Mouse (Mus musculus) embryonic facial prominence, embryonic 12.5 days (tissue): ENCODE results near the gene Rmi2. TPM values are rescaled to one million over a fixed set of nuclear protein-coding genes. Genes with fewer than 3 reads are reported as not detected.

Experiments used
- ATAC-seq: fragments of 200-750 bp; cut with Nextera tagmentation; 2 replicates; pipeline ENCODE4 v1.8.0; 2017; ENCODE audit not compliant: insufficient number of reproducible peaks, insufficient read depth, low FRiP score, low TSS enrichment
- H3K27ac ChIP-seq: fragments of 300-500 bp; sonication (generic); 2 replicates; pipeline ENCODE4 v1.5.1; 2016; ENCODE audit warnings: mild to moderate bottlenecking
- H3K27me3 ChIP-seq: fragments of 300-500 bp; sonication (generic); 2 replicates; pipeline ENCODE4 v1.6.1; 2016; ENCODE audit warnings: mild to moderate bottlenecking, moderate library complexity
- H3K36me3 ChIP-seq: fragments of 300-500 bp; sonication (generic); 2 replicates; pipeline ENCODE4 v1.6.1; 2016; ENCODE audit warnings: mild to moderate bottlenecking
- H3K4me1 ChIP-seq: fragments of 300-500 bp; sonication (generic); 2 replicates; pipeline ENCODE4 v1.6.1; 2016
- H3K4me2 ChIP-seq: fragments of 300-500 bp; sonication (generic); replicated peaks from 2 replicates; pipeline ENCODE4 v1.6.1; 2016; ENCODE audit warnings: mild to moderate bottlenecking, moderate library complexity
- H3K4me3 ChIP-seq: fragments of 300-500 bp; sonication (generic); 2 replicates; pipeline ENCODE4 v1.5.1; 2016; ENCODE audit warnings: mild to moderate bottlenecking
- H3K9ac ChIP-seq: fragments of 300-500 bp; sonication (generic); 2 replicates; pipeline ENCODE4 v1.6.1; 2016; ENCODE audit warnings: mild to moderate bottlenecking, moderate library complexity
- H3K9me3 ChIP-seq: fragments of 300-500 bp; sonication (generic); 2 replicates; pipeline ENCODE4 v1.6.1; 2016; ENCODE audit warnings: mild to moderate bottlenecking, moderate library complexity
- WGBS: fragments of 180-500 bp; shearing (Covaris S2); methylation state at CpG from one replicate; pipeline ENCODE4 v1.1.7; 2016; 5-methylcytosine and 5-hydroxymethylcytosine counted together
- polyA plus RNA-seq: library from polyadenylated mRNA; unstranded; fragments of >200 nt; fragmentation: Nextera tagmentation; extraction: Ambion mirVana; gene quantifications from 2 replicates; pipeline ENCODE4 v1.2.1, GENCODE M21; 2016

Rmi2 gene
- polyA plus RNA-seq, 1 experiment from 2014 or later = 4.6 TPM

DNA sequence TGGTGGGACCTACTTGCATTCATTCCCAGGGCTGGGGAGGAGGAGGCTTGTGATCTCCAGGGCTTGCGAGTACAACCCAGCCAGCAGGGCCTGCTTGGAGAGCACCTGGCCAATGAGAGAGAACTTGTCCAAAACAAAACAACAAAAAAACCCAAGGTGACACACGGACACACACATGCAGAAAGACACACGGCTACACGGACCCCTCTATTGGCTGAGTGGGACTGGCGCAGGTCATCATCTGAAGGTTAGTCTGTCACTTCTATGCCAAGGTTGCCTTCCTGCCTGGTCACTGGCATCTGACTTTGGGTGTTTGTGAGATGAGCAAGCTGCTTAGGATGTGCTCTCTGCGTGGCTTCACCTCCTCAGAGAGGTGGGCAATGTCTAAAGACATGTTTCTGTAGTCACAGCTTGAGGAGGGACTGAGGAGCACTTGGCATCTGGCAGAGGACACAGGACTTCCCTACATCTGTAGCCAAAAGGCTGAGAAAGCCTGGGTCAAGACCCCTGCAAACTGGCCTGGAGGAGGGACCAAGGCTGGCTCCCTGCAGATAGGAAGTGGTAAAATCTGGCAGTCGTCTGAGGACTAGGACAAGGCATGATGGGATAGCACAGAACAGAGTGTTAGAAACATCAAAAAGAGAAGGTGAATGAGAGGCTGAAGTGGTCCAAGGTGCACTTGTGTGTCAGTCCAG lies 6.9 kb upstream of the Rmi2 start:
- Histone ChIP-seq H3K4me1 (peaks cover 5% of the 10 kb centered on the region; the same call in 1 of the 2 replicates), H3K9me3 (no peaks in the 10 kb centered on the region), H3K4me3 (no peak overlapping the region), H3K27me3 (no peaks in the 10 kb centered on the region), H3K9ac (no peak overlapping the region), H3K27ac (no peak overlapping the region), H3K36me3 (no peaks in the 10 kb centered on the region), H3K4me2 (no peak overlapping the region)
- no peak for ATAC-seq
- WGBS = 81% methylated on average over 7 of the region's 7 CpGs

DNA sequence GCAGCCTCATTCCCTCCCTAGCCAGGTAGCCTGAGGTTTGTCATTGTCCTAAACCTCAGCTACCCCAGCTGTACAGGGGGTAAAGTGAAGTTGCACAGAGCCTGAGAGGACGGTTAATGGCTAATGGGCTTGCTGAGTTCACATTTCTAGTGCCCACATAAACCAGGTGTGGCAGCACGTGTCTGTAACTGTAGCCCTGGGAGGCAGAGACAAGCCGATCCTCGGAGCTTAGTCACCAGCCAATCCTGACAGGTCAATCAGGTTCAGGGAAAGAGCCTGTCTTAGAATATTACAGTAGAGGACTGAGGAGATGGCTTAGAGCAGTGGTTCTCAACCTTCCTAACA lies 6.4 kb upstream of the Rmi2 start:
- ATAC-seq = no peak
- H3K36me3 ChIP-seq = no peaks in the 10 kb centered on the region
- 71% methylated on average over 4 of the region's 4 CpGs for WGBS

DNA sequence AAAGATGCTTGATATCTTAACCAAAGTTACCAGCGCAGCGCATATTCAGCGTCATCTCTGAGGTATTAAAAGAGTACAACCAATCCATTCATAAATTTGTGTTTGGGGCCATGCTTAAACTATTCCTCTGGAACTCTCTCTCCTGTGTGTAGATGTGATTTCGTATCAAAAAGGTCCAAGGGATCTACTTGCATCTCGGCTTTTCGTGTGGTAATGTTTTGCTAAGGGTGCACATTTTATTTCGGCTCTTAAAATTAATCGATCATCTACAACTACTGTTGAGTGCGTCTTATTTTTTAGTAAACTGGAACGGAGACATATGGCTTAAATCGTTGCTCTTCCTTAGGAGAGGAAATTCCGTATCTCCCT lies 333 bp upstream of the Rmi2 start:
- 0 out of 2 replicates have a peak, but pooled peaks cover 2% of the 10 kb centered on the region for H3K36me3 ChIP-seq
- peak overlapping the region; percentile 85; the same call in 1 of the 2 replicates for H3K27ac ChIP-seq
- H3K4me3 ChIP-seq = peak overlapping the region; percentile 80
- H3K9me3 ChIP-seq = no peaks in the 10 kb centered on the region
- WGBS = 8% methylated on average over 12 of the region's 12 CpGs
- H3K9ac ChIP-seq = peak overlapping the region; percentile 27; the same call in 1 of the 2 replicates
- peak overlapping the region; percentile 81 for H3K4me2 ChIP-seq
- peaks cover 39% of the 10 kb centered on the region for H3K4me1 ChIP-seq
- no peak for ATAC-seq
- no peaks in the 10 kb centered on the region for H3K27me3 ChIP-seq

More for the DNA sequence above, 6.4 kb upstream of the Rmi2 start:
- H3K27me3 ChIP-seq = no peaks in the 10 kb centered on the region
- no peak overlapping the region for H3K9ac ChIP-seq
- H3K9me3 ChIP-seq = no peaks in the 10 kb centered on the region
- no peak overlapping the region for H3K4me3 ChIP-seq
- H3K4me2 ChIP-seq = no peak overlapping the region
- H3K4me1 ChIP-seq = peaks cover 5% of the 10 kb centered on the region; the same call in 1 of the 2 replicates
- no peak overlapping the region for H3K27ac ChIP-seq

DNA sequence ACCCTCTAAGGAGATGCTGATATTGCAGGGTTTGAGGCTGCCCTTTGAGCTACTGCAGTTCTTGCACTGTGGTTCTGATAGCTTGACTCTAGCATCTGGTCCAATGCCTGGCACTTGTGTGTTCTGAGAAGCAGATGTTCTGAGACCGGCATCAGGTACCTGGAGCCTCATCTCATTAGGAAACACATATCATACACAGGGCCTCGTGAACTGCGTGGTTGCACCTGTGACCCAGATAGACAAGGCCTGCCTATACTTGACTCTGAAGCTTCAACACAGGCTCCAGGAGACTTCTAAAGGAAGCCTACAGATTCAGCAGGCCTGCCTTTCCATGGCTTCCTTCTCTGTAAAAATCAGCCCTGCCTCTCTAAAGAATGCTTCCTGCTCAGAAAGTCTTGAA lies 1.5 kb downstream of the Rmi2 start:
- WGBS = 93% methylated on average over 3 of the region's 3 CpGs
- no peak for ATAC-seq
- Histone ChIP-seq H3K4me3 (no peak overlapping the region), H3K9ac (no peak overlapping the region), H3K36me3 (peaks cover 6% of the 10 kb centered on the region; the same call in 1 of the 2 replicates), H3K27me3 (no peaks in the 10 kb centered on the region), H3K9me3 (no peaks in the 10 kb centered on the region), H3K4me1 (peaks cover 44% of the 10 kb centered on the region), H3K27ac (no peak overlapping the region), H3K4me2 (no peak overlapping the region)

DNA sequence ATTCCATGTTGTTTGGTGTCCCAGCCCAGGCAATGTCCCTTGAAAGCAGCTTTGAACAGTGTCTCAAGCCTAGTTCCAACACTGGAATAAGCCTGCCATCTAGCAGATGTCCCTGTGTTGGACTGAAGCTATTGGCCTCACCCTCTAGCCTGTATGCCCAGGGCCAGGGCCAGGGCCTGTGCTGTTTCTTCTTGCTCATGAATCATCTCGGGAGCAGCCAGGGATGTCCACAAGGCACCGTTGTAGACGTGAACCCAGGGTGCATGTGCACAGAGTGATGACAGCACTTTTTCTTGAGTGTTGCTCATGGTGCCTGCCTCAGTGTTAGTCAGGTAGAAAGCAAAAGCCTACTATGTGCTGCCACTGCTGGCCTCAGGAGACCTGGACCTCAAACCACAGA lies 2.4 kb downstream of the Rmi2 start:
- ATAC-seq = no peak
- WGBS = 86% methylated on average over 3 of the region's 3 CpGs
- H3K27me3 ChIP-seq = no peaks in the 10 kb centered on the region
- no peak overlapping the region for H3K4me2 ChIP-seq
- H3K36me3 ChIP-seq = peaks cover 6% of the 10 kb centered on the region; the same call in 1 of the 2 replicates
- H3K27ac ChIP-seq = no peak overlapping the region
- no peak overlapping the region for H3K9ac ChIP-seq
- H3K4me1 ChIP-seq = peaks cover 44% of the 10 kb centered on the region
- no peak overlapping the region for H3K4me3 ChIP-seq
- H3K9me3 ChIP-seq = no peaks in the 10 kb centered on the region

DNA sequence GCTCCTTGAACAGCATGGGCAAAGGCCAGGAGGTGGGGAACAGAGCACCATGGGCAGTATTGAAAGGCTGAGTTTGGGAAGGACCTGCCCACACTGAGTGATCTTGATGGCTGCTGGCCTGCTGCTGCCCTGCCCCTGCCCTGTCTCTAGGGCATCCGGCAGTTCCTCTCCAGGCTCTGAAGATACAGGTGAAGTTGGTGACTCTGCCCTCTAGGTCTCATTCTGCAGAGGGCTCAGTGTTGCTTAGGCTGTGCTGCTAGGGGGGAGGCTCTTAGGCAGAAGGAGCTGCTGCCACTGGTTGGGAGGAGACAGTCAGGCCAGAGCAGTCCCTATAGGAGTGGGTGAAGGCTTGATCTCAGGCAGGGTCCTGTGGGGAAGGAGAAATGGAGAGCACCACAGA lies 3.0 kb downstream of the Rmi2 start:
- Histone ChIP-seq H3K36me3 (peaks cover 6% of the 10 kb centered on the region; the same call in 1 of the 2 replicates), H3K27ac (peak overlapping the region; percentile 37; the same call in 1 of the 2 replicates), H3K4me2 (no peak overlapping the region; the same call in 1 of the 2 replicates), H3K9ac (no peak overlapping the region; the same call in 1 of the 2 replicates), H3K9me3 (no peaks in the 10 kb centered on the region), H3K4me3 (no peak overlapping the region), H3K27me3 (no peaks in the 10 kb centered on the region), H3K4me1 (peaks cover 44% of the 10 kb centered on the region)
- no peak for ATAC-seq
- WGBS = 61% methylated on average over 1 of the region's 1 CpGs

DNA sequence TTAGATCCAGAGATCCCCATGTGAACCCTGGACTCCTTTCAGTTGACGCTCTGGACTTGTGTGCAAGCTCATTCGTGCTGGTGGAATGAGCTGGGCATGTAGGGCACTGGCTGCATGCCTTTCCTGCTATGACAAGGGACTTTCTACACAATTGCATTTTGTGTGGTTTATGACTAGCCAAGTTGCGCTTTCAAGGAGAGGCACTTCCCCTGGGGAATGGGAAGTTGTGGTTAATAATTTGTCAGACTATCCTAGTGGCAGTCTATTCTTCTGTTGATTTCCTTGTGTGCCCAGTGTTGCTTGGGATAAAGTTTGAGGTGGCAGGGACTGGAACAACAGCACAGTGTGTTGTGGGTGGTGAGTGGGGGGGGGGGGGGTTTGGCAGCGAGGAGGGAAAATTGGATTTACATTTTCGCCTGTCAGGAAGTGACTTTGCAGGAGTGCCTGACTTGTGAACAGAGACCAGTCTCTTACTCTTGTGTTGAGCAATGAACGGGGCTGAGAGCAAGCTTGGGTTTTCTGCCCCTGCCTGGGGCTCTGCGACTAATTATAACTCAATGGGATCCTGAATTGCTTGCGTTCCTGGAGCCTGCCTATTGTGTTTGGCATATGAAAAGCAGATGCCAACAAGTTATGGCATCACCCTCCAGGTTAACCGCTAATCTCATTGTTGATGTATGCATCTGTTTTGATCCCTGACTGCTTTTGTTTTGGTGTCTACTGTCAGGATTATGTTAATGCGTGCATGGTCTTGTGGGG lies 3.8 kb downstream of the Rmi2 start:
- Histone ChIP-seq H3K36me3 (peaks cover 6% of the 10 kb centered on the region; the same call in 1 of the 2 replicates), H3K9me3 (no peaks in the 10 kb centered on the region), H3K9ac (no peak overlapping the region; the same call in 1 of the 2 replicates), H3K27ac (peak overlapping the region; percentile 37; the same call in 1 of the 2 replicates), H3K4me2 (no peak overlapping the region; the same call in 1 of the 2 replicates), H3K4me3 (no peak overlapping the region), H3K4me1 (peaks cover 49% of the 10 kb centered on the region), H3K27me3 (no peaks in the 10 kb centered on the region)
- 29% methylated on average over 10 of the region's 10 CpGs for WGBS
- ATAC-seq = no peak

DNA sequence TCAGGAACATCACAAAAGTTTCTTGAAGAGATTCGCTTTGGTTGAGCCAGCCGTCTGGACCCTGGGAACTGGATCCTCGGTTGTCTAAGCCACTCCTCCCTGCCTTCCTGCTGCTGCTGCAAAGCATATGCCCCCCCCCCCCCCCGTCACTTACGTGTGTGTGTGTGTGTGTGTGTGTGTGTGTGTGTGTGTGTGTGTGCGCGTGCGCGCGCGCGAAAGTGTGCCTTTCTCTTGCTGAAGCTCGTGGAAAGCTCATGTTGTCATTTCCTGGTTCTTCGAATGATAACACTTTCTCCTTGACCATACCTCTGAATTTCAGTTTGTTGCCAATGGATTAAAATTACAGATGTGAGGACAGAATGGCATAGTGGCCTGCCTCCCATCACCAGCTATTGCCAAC lies 5.2 kb downstream of the Rmi2 start:
- Histone ChIP-seq H3K36me3 (peaks cover 6% of the 10 kb centered on the region; the same call in 1 of the 2 replicates), H3K9ac (no peak overlapping the region), H3K27ac (no peak overlapping the region), H3K9me3 (no peaks in the 10 kb centered on the region), H3K4me1 (peaks cover 48% of the 10 kb centered on the region), H3K27me3 (no peaks in the 10 kb centered on the region), H3K4me2 (no peak overlapping the region), H3K4me3 (no peak overlapping the region)
- ATAC-seq = no peak
- 81% methylated on average over 13 of the region's 14 CpGs for WGBS

DNA sequence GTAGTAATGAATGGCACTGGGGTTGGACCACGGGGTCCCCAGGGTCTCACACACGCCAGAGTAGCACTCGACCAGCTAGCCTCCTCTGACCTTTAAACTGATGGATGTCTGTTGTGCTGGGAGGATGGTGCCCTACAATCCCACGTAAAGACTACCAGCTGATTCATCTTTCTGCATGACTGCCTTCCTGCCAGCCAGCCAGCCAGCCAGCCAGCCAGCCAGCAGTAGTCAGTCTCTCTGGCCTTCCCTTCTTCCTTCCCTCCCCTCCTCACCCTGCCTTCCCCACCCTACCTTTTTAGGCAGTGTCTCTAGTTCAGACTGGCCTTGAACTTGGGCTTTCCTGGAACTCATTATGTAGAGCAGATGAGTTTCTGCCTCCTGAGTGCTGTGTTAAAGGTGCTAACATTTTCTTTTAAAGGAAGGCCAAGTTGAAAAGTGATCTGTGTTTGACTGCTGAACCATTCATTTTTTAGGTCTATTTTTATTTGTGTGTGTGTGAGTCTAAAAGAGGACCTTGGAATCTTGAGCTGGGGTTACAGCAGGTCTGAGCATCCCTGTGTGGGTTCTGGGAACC lies 7.5 kb downstream of the Rmi2 start:
- H3K36me3 ChIP-seq = peaks cover 6% of the 10 kb centered on the region; the same call in 1 of the 2 replicates
- H3K4me3 ChIP-seq = no peak overlapping the region
- ATAC-seq = no peak
- WGBS = 72% methylated on average over 4 of the region's 4 CpGs
- no peak overlapping the region for H3K27ac ChIP-seq
- H3K27me3 ChIP-seq = no peaks in the 10 kb centered on the region
- no peak overlapping the region for H3K9ac ChIP-seq
- peaks cover 40% of the 10 kb centered on the region for H3K4me1 ChIP-seq
- no peak overlapping the region for H3K4me2 ChIP-seq
- no peaks in the 10 kb centered on the region for H3K9me3 ChIP-seq

DNA sequence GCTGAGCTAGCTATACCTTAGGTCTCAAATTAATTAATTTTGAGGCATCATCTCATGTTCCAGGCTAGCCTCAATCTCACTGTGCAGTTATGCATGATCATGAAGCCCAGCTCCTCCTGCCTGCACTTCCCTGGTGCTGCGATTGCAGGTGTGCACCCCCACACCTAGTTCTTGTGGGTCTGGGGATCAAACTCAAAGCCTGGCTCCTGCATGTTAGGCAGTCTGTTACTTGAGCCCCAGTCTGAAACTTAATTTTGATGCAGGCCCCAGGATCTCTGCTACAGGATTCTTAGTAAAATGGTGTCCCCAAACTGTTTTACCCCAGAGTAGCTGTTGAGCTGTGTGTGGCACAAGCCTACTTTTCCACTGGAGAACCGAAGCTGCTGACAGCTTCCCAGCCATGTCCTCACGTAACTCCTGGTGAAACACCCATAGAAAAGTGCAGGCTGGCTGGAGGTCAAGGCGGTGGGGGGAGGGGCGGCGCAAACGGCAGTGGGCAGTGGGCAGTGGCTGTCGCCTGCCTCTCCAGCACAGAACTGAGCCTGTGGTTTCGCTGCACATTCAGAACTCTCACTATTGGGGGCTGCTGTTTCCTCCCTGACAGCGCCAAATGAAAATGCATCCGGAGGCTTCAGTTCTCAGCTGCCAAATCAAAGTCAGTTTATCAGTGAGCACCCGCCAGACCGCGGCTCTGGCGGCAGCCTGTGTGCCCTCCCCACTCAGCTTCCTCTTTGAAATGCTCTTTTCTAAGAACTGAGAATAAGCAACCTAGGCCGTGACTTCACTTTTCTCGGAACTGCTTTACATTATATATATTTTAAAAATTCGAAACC lies 8.8 kb downstream of the Rmi2 start:
- Histone ChIP-seq H3K9ac (no peak overlapping the region), H3K4me1 (peaks cover 26% of the 10 kb centered on the region; the same call in 1 of the 2 replicates)

DNA sequence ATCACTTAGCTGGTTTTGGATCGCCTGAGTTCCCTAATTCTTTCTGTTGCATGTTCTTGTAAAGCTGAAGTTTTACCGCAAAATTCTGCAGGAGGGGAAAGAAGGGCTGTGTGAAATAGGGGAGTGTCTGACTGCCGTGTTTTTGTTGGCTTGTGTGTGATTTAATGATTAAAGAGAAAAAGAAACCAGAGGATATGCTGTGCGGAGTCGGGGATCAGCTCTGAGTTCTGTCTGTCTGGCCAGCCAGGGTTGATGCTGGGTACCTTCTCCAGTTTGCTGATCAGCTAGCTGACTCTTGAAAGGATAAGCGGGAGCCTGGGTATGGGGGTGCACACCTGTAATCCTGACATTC lies 9.4 kb downstream of the Rmi2 start:
- Histone ChIP-seq H3K9ac (no peak overlapping the region), H3K27me3 (no peaks in the 10 kb centered on the region), H3K4me1 (peaks cover 25% of the 10 kb centered on the region), H3K27ac (no peak overlapping the region; the same call in 1 of the 2 replicates), H3K36me3 (peaks cover 6% of the 10 kb centered on the region; the same call in 1 of the 2 replicates), H3K4me2 (peak overlapping the region; percentile 43; the same call in 1 of the 2 replicates), H3K9me3 (no peaks in the 10 kb centered on the region), H3K4me3 (no peak overlapping the region)
- 60% methylated on average over 6 of the region's 6 CpGs for WGBS
- no peak for ATAC-seq

More for the DNA sequence above, 8.8 kb downstream of the Rmi2 start:
- no peaks in the 10 kb centered on the region for H3K9me3 ChIP-seq
- WGBS = 17% methylated on average over 18 of the region's 18 CpGs
- peaks cover 6% of the 10 kb centered on the region; the same call in 1 of the 2 replicates for H3K36me3 ChIP-seq
- 0 out of 2 replicates have a peak overlapping the region, but pooled peaks have one; percentile 8 for H3K4me3 ChIP-seq
- ATAC-seq = no peak
- peak overlapping the region; percentile 62; the same call in 1 of the 2 replicates for H3K27ac ChIP-seq
- no peaks in the 10 kb centered on the region for H3K27me3 ChIP-seq
- peak overlapping the region; percentile 43 for H3K4me2 ChIP-seq
